Mouse (Mus musculus): Measurements from ENCODE around the gene Nexn. TPM values are rescaled to one million over a fixed set of nuclear protein-coding genes. Genes with fewer than 3 reads are reported as not detected.
"Not testable (repeated sequence)": the region's sequence is repeated elsewhere in the genome, so short reads cannot be mapped to it uniquely, and the experiment has no call there.

Gene Nexn
- polyA plus RNA-seq (2014; fragmentation: Nextera tagmentation; extraction: Ambion mirVana), result 5.9 and 6.0 TPM in 2 replicates

DNA sequence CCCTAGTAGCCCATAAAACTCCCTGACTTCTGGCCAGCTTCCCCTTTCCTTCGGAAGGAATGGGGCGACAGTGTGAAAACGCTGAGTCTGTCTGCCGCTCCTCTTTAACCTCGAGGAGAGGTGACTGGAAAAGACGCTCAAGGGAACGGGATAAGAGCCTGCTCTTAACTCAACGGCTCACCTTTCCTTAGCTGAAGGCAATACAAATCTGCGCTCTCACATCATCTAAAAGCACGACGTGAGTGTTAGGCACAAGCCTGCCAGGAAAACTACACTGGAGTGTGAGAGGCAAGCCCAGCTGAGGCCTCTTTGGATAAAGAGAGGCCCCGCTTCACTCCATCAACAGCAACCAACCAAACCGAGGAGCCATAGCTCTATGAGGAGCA, at the start of gene Nexn:
TSS of gene Nexn (minus strand) at position 315 of the 386 bp plus-strand sequence.
- peak within 1 kb of the TSS; percentile 94 for H3K4me2 ChIP-seq (ENCODE audit: low read depth)
- H3K9ac ChIP-seq (ENCODE audit: low read length), result peak within 1 kb of the TSS; percentile 69
- peak within 1 kb of the TSS; percentile 54 for H3K4me3 ChIP-seq (ENCODE audit: low read depth, low read length)
- no peaks in the 10 kb centered on the region for H3K36me3 ChIP-seq (ENCODE audit: control insufficient read depth, insufficient read depth, low read length)
- DNase-seq (ENCODE audit: low spot score) (no peak), ATAC-seq (ENCODE audit: insufficient read depth, low FRiP score, low TSS enrichment) (peak; percentile 10)
- peak within 1 kb of the TSS; percentile 39; the same call in 1 of the 2 replicates for H3K27ac ChIP-seq (ENCODE audit: low read depth, low read length)
- 3% methylated on average over 13 of the region's 13 CpGs for WGBS
- no peaks in the 10 kb centered on the region for H3K9me3 ChIP-seq (ENCODE audit: control insufficient read depth, low read length)
- H3K27me3 ChIP-seq (ENCODE audit: control insufficient read depth, insufficient read depth, low read length), result peaks cover 8% of the 10 kb centered on the region; the same call in 1 of the 2 replicates
- H3K4me1 ChIP-seq (ENCODE audit: control insufficient read depth, insufficient read depth, low read length), result peaks cover 9% of the 10 kb centered on the region

DNA sequence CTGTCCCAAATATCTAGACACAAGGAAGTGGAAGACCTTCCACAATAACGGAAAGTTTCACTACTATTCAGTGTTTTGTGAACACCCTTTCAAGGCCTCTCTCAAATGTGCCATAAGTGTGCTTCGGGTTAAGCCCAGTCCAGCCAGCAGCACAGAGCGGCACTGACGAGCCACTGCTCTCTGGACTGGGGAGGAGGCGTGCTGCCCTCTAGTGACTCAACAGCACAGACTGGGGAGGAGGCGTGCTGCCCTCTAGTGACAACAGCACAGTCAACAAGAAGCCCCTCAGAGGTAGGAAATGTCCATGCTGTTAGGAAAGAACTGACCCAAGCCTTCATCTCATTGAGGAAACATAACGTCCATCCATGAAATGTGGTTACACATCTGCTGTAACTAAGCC, 49.5 kb upstream of the Nexn start:
- Histone ChIP-seq H3K27ac (ENCODE audit: low read depth, low read length) (no peak overlapping the region), H3K4me3 (ENCODE audit: low read depth, low read length) (no peak overlapping the region), H3K9ac (ENCODE audit: low read length) (no peak overlapping the region), H3K27me3 (ENCODE audit: control insufficient read depth, insufficient read depth, low read length) (no peaks in the 10 kb centered on the region), H3K4me1 (ENCODE audit: control insufficient read depth, insufficient read depth, low read length) (no peaks in the 10 kb centered on the region), H3K4me2 (ENCODE audit: low read depth) (no peak overlapping the region), H3K9me3 (ENCODE audit: control insufficient read depth, low read length) (no peaks in the 10 kb centered on the region), H3K36me3 (ENCODE audit: control insufficient read depth, insufficient read depth, low read length) (peaks cover 2% of the 10 kb centered on the region; the same call in 1 of the 2 replicates)
- DNase-seq (ENCODE audit: low spot score) (peak; percentile 85), ATAC-seq (ENCODE audit: insufficient read depth, low FRiP score, low TSS enrichment) (peak; percentile 72; the same call in 1 of the 2 replicates)
- 19% methylated on average over 7 of the region's 7 CpGs for WGBS

DNA sequence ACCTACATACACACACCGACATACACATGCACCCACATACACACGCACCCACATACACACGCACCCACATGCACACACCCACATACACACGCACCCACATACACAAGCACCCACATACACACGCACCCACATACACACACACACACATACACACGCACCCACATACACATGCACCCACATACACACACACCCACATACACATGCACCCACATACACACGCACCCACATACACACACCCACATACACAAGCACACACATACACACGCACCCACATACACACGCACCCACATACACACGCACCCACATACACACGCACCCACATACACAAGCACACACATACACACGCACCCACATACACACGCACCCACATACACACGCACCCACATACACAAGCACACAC, 48.5 kb upstream of the Nexn start:
- not testable (repeated sequence) for ATAC-seq (ENCODE audit: insufficient read depth, low FRiP score, low TSS enrichment); H3K27ac ChIP-seq (ENCODE audit: low read depth, low read length); H3K9me3 ChIP-seq (ENCODE audit: control insufficient read depth, low read length); H3K27me3 ChIP-seq (ENCODE audit: control insufficient read depth, insufficient read depth, low read length); H3K4me1 ChIP-seq (ENCODE audit: control insufficient read depth, insufficient read depth, low read length); H3K9ac ChIP-seq (ENCODE audit: low read length); H3K36me3 ChIP-seq (ENCODE audit: control insufficient read depth, insufficient read depth, low read length); H3K4me2 ChIP-seq (ENCODE audit: low read depth); H3K4me3 ChIP-seq (ENCODE audit: low read depth, low read length); DNase-seq (ENCODE audit: low spot score)
- 80% methylated on average over 14 of the region's 14 CpGs for WGBS

DNA sequence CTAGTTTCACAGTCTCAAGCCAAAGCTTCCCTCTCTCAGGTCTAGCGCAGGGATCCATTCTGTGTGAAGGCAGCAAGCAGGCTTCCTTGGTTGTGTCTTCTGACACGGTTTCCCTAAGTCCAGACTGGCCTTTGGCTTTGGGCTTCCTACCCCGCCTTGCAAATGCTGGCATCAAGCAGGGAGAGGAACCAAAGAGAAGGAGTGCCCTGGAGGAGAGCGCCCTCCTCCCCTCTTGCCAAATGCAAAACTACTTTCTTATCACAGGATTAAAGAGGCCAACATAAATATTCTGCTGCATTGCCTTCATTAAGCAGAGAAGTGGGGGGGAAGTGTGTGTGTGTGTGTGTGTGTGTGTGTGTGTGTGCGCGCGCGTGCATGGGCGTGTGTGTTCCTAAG, 43.1 kb upstream of the Nexn start:
- Histone ChIP-seq H3K4me3 (ENCODE audit: low read depth, low read length) (no peak overlapping the region), H3K4me2 (ENCODE audit: low read depth) (no peak overlapping the region), H3K4me1 (ENCODE audit: control insufficient read depth, insufficient read depth, low read length) (no peaks in the 10 kb centered on the region), H3K9ac (ENCODE audit: low read length) (no peak overlapping the region), H3K9me3 (ENCODE audit: control insufficient read depth, low read length) (no peaks in the 10 kb centered on the region), H3K27ac (ENCODE audit: low read depth, low read length) (no peak overlapping the region), H3K36me3 (ENCODE audit: control insufficient read depth, insufficient read depth, low read length) (peaks cover 2% of the 10 kb centered on the region; the same call in 1 of the 2 replicates), H3K27me3 (ENCODE audit: control insufficient read depth, insufficient read depth, low read length) (no peaks in the 10 kb centered on the region)
- ATAC-seq (ENCODE audit: insufficient read depth, low FRiP score, low TSS enrichment) (no peak), DNase-seq (ENCODE audit: low spot score) (no peak)
- 92% methylated on average over 9 of the region's 9 CpGs for WGBS

DNA sequence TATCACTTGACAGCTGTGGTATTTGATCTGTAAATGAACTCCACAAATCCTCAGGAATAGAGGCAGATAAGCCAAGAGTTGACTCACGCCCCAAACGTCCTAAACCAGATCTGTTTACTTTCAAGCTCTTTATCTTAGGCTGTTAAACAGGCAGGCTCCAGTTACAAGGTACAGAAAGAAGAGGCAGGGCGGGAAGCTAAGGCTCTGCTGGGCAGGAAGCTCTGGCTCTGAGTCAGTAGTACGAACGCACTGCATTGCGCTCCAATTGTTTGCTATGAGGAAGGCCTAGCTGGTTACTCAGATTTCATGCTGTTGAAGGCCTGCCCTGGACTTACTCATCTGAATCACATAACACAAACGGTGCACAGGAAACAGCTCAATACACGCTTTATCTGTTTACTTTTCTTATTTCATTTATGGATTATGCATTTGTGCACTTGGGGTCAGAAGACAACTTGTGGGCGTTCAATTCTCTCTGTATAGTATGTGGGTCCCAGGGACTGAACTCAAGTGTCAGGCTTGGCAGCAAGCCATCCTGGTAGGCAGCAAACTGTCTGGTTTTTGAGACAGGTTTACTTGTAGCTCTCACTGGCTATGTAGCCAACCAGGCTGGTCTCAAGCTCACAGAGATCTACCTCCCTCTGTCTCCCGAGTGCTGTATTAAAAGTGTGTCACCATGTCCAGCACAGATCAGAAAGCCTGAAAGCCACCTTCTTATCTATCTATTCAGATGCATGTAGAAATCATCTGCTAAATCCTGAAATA, 42.5 kb upstream of the Nexn start:
- WGBS, result 75% methylated on average over 10 of the region's 10 CpGs
- peaks cover 2% of the 10 kb centered on the region; the same call in 1 of the 2 replicates for H3K36me3 ChIP-seq (ENCODE audit: control insufficient read depth, insufficient read depth, low read length)
- no peak overlapping the region for H3K27ac ChIP-seq (ENCODE audit: low read depth, low read length)
- H3K4me1 ChIP-seq (ENCODE audit: control insufficient read depth, insufficient read depth, low read length), result no peaks in the 10 kb centered on the region
- H3K9ac ChIP-seq (ENCODE audit: low read length), result no peak overlapping the region
- ATAC-seq (ENCODE audit: insufficient read depth, low FRiP score, low TSS enrichment), result no peak
- no peak overlapping the region for H3K4me3 ChIP-seq (ENCODE audit: low read depth, low read length)
- no peaks in the 10 kb centered on the region for H3K9me3 ChIP-seq (ENCODE audit: control insufficient read depth, low read length)
- no peak overlapping the region for H3K4me2 ChIP-seq (ENCODE audit: low read depth)
- no peak for DNase-seq (ENCODE audit: low spot score)
- H3K27me3 ChIP-seq (ENCODE audit: control insufficient read depth, insufficient read depth, low read length), result no peaks in the 10 kb centered on the region

DNA sequence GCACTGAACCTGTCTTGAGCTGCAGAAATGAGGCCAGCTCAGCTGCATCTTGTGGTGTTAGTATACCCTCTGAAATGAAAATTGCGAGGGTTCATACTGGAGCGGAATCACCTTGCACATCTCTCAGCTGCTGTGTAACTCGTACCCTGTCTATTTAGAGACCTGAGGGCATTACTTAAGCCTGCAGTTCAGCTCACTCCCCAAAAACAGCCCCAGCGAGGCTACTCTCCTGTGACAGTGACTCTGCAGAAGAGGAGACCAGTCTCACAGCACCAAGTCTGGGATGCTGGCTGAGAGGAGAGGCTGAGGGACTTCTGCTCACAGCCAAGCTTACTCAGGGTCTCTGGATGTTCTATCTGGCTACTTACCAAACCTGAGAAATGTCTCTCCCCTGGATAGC, 39.8 kb upstream of the Nexn start:
- no peak for DNase-seq (ENCODE audit: low spot score)
- Histone ChIP-seq H3K9ac (ENCODE audit: low read length) (no peak overlapping the region), H3K27ac (ENCODE audit: low read depth, low read length) (no peak overlapping the region), H3K4me1 (ENCODE audit: control insufficient read depth, insufficient read depth, low read length) (no peaks in the 10 kb centered on the region), H3K4me2 (ENCODE audit: low read depth) (no peak overlapping the region), H3K36me3 (ENCODE audit: control insufficient read depth, insufficient read depth, low read length) (no peaks in the 10 kb centered on the region), H3K4me3 (ENCODE audit: low read depth, low read length) (no peak overlapping the region), H3K27me3 (ENCODE audit: control insufficient read depth, insufficient read depth, low read length) (no peaks in the 10 kb centered on the region), H3K9me3 (ENCODE audit: control insufficient read depth, low read length) (no peaks in the 10 kb centered on the region)
- no peak for ATAC-seq (ENCODE audit: insufficient read depth, low FRiP score, low TSS enrichment)
- WGBS, result 89% methylated on average over 4 of the region's 4 CpGs

DNA sequence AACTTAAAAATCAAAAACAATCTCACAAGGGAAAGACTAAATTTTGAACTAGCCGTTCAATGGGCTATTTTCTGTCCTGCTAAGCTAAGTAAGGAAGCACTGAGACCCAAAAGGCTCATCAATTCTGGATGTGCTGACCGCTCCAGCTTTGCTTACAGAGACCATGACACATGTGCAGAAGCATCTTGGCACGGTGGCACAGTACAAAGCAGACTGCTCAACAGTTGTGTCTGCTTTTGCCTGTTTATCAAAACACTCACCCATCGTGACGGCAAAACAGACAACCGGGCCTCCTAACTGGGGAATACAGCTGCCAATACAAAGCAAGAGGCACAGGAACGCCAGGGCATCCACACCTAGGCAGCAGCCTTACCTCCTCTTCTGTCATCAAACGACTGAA, 38.9 kb upstream of the Nexn start:
- no peak for ATAC-seq (ENCODE audit: insufficient read depth, low FRiP score, low TSS enrichment)
- WGBS, result 86% methylated on average over 8 of the region's 8 CpGs

DNA sequence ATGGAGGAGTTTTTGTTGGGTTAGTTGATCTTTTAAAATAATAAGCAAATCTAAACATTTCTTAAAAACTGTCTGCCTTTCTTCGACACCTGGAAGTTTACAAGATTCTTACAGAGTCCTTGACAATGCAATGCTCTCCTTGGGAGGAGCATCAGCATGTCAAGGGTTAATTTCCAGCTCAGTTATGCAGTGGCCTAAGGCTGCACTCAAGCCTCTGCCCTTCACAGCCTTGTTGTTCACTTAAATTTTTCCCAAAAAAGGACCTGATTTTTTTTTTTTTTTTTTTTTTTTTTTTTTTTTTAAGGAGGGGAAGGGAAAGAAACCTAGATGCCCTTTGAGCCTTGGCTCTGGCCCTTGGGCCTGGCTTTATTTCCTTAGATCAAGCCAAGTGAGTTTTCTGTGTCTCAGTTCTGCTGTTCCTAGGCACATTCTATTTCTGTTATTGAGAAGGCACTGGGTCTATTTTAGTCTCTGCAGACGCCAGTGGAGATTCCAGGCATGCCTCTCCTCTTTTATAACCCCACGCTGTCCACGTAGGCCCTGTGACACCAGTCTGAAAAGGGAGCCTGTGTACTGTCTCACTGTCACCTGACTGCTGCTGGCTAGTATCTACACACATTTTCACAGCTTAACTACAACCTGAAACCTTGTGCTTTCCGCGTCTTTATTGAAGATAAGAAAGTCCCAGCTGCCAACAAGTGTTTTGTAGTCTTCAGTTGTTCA, 38.1 kb upstream of the Nexn start:
- Histone ChIP-seq H3K4me2 (ENCODE audit: low read depth) (no peak overlapping the region), H3K4me3 (ENCODE audit: low read depth, low read length) (no peak overlapping the region), H3K36me3 (ENCODE audit: control insufficient read depth, insufficient read depth, low read length) (no peaks in the 10 kb centered on the region), H3K9me3 (ENCODE audit: control insufficient read depth, low read length) (no peaks in the 10 kb centered on the region), H3K27me3 (ENCODE audit: control insufficient read depth, insufficient read depth, low read length) (no peaks in the 10 kb centered on the region), H3K27ac (ENCODE audit: low read depth, low read length) (no peak overlapping the region), H3K9ac (ENCODE audit: low read length) (no peak overlapping the region), H3K4me1 (ENCODE audit: control insufficient read depth, insufficient read depth, low read length) (no peaks in the 10 kb centered on the region)
- ATAC-seq (ENCODE audit: insufficient read depth, low FRiP score, low TSS enrichment) (no peak), DNase-seq (ENCODE audit: low spot score) (no peak)
- 72% methylated on average over 6 of the region's 6 CpGs for WGBS

More for the DNA sequence above, 38.9 kb upstream of the Nexn start:
- Histone ChIP-seq H3K9me3 (ENCODE audit: control insufficient read depth, low read length) (no peaks in the 10 kb centered on the region), H3K27me3 (ENCODE audit: control insufficient read depth, insufficient read depth, low read length) (no peaks in the 10 kb centered on the region), H3K4me1 (ENCODE audit: control insufficient read depth, insufficient read depth, low read length) (no peaks in the 10 kb centered on the region), H3K36me3 (ENCODE audit: control insufficient read depth, insufficient read depth, low read length) (no peaks in the 10 kb centered on the region), H3K4me3 (ENCODE audit: low read depth, low read length) (no peak overlapping the region), H3K27ac (ENCODE audit: low read depth, low read length) (no peak overlapping the region), H3K9ac (ENCODE audit: low read length) (no peak overlapping the region), H3K4me2 (ENCODE audit: low read depth) (no peak overlapping the region)
- no peak for DNase-seq (ENCODE audit: low spot score)
